13 mouse cellular contexts compared by ENCODE assay signal in the genomic region with DNA sequence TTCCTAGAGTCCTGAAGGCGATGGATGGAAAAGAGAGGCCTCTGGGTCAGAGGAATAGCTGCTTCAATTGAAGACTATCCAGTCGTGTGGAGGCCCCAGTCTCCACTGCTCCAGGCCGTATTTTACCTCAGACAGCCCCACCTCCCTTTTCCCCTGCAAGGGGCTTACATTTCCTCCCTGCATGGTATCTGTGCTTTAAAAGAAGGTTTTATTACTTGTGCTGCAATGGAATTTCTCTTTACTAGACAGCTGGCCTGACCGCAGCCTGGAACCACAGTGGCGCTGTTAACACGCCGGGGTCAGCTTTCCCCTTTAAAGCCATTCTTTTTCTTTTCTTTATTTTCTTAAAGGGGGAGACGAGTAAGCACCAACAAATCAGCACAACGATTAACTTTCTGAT.
DNase-seq lines count a peak whose midpoint lies in the region; ATAC-seq lines count a peak whose summit lies in the region.
"Had no signal": no experiment of that assay in that cellular context is flagged by ENCODE, and none has a peak within 500 bp of the region (broad histone marks: within the 10 kb centered on the region; RNA-seq: fewer than 3 reads in every experiment).

No protein-coding gene starts in this region.

- no peak overlapping the region for H3K4me3 ChIP-seq in limb, embryonic 13.5 days
- H3K4me3 ChIP-seq: liver, embryonic 12.5 days had no signal

- peak overlapping the region; percentile 28; the same call in 1 of the 2 replicates for H3K4me2 ChIP-seq in limb, embryonic 13.5 days (replicated peaks)
- H3K4me2 ChIP-seq: liver, embryonic 12.5 days had no signal

- DNase-seq in kidney, postnatal 4 days = peak; percentile 36 to 50
- DNase-seq in kidney, adult 8-10 months = no peak
- DNase-seq in embryo, embryonic 10 days (ENCODE audit: low spot score) = peak; percentile 79
- peak; percentile 67 for DNase-seq in embryo, embryonic 9.5 days (ENCODE audit: extremely low spot score)
- no peak for DNase-seq in left cerebral cortex, postnatal 10 days (ENCODE audit: extremely low spot score in 1 of 2, low spot score in 2 of 2)
- DNase-seq in thymus, postnatal 36 days = no peak
- DNase-seq: cerebellum, postnatal 10 days; layer of hippocampus, postnatal 36 days had no signal

- H3K4me1 ChIP-seq in limb, embryonic 13.5 days = peaks cover 59% of the 10 kb centered on the region
- H3K4me1 ChIP-seq: liver, embryonic 12.5 days had no signal

- peak; percentile 87 for ATAC-seq in limb, embryonic 13.5 days (ENCODE audit: low FRiP score, low read depth)
- ATAC-seq in cerebellum, adult (ENCODE audit: insufficient number of reproducible peaks, low FRiP score, low TSS enrichment) = no peak
- ATAC-seq: intestine, postnatal 0 days; liver, embryonic 12.5 days; Patski had no signal

- WGBS in limb, embryonic 13.5 days = 10% methylated on average over 9 of the region's 9 CpGs

- H3K9me3 ChIP-seq in limb, embryonic 13.5 days = no peaks in the 10 kb centered on the region
- H3K9me3 ChIP-seq: liver, embryonic 12.5 days had no signal

- H3K27ac ChIP-seq in limb, embryonic 13.5 days = peak overlapping the region; percentile 48; the same call in 1 of the 2 replicates
- H3K27ac ChIP-seq: liver, embryonic 12.5 days had no signal

- H3K36me3 ChIP-seq in limb, embryonic 13.5 days = no peaks in the 10 kb centered on the region
- H3K36me3 ChIP-seq: liver, embryonic 12.5 days had no signal

- H3K27me3 ChIP-seq in limb, embryonic 13.5 days = peaks cover 81% of the 10 kb centered on the region
- H3K27me3 ChIP-seq: liver, embryonic 12.5 days; Patski had no signal

- intact Hi-C loops in left cerebral cortex, postnatal 10 days (cut with DNase I) = no loop called here

- no peak overlapping the region for H3K9ac ChIP-seq in limb, embryonic 13.5 days
- H3K9ac ChIP-seq: liver, embryonic 12.5 days had no signal

Comparison
In these comparisons a context has a peak if more than half of its experiments do, and no peak if none do; other contexts are left out.
1. DNase-seq: peak in kidney, postnatal 4 days (2 of 2), embryo, embryonic 10 days (single experiment) and embryo, embryonic 9.5 days (single experiment); none in kidney, adult 8-10 months (0 of 2), left cerebral cortex, postnatal 10 days (0 of 2) and thymus, postnatal 36 days (0 of 2).